Mouse (Mus musculus) heart, postnatal 10 days (tissue): ENCODE results near the gene Nav2. TPM values are rescaled to one million over a fixed set of nuclear protein-coding genes. Genes with fewer than 3 reads are reported as not detected.

Source experiments
- DNase-seq, 2 experiments: peaks; one replicate each; pipeline ENCODE4 v3.0.0; 2021
- intact Hi-C: fragments of 180-260 bp; cut with DNase I; formaldehyde crosslinking; loops from one replicate; pipeline ENCODE4 v1.15.1; 2025
- total RNA-seq, 2 experiments: library from RNA; stranded (reverse); gene quantifications; 2 replicates each; pipeline ENCODE4 v1.2.3; 2021

Nav2 gene
- 10 to 100 TPM; 79.7 to 82.1 TPM for total RNA-seq

DNA sequence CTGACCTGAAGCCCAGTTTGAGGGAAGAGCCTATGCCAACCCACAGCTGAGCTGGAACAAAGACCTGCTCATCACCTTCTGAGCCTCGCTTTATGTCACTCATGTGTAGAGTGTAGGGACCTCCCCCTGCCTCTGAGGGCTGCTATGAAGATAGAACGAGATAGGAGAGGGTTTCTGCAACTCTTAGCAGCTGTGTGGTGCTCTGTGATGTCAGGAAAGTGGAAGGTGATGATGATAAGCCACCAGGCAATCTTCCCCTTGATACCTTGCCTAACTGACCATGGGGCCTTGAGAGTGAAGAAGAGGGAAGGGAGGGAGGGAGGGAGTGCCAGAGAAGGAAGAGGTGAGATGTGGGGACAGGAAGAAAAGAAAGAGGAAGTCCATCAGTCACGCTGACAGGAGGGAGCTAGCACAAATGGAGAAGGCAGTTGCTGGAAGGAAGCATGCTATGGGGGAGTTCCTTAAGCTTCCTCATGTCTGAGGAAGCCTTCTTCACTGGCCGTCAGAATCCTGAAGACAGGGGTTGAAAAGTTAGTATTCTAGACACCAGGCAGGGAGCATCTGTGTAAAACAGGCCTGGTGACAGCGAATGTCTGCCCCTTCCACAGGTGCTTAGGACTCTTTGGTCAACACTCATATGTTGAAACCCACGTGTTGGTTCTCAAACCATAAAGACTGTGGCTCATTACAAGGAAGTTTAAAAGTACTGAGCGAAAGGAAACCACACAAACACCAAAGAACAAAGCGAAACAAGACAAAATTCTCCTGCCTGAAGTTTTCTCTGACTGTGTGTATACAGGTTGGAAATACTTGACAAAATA is at the start of gene Nav2:
TSS of gene Nav2 (plus strand) at position 196 of the 821 bp plus-strand sequence.
- intact Hi-C loops = no loop called here
- DNase-seq = no peak

DNA sequence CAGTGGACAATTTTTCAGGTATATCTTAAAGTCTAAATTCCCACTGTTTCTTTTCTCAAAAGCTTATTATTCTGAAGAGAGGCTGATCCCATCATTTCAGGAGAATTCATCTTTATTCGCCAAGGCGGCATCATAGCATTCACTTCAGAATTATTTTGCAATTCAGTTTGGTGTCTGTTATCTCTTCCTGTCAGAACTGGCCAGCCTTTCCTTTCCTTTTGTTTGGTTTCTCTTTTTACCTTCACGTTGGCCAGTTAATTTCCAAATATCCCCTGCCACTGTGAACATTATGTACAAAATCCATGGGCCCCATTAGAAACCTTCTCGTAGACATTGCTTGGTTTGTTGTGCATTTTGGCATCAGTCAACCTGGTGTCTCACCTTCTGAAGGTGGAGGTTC is 49.2 kb upstream of the Nav2 start:
- no peak for DNase-seq
- intact Hi-C loops = no loop called here

DNA sequence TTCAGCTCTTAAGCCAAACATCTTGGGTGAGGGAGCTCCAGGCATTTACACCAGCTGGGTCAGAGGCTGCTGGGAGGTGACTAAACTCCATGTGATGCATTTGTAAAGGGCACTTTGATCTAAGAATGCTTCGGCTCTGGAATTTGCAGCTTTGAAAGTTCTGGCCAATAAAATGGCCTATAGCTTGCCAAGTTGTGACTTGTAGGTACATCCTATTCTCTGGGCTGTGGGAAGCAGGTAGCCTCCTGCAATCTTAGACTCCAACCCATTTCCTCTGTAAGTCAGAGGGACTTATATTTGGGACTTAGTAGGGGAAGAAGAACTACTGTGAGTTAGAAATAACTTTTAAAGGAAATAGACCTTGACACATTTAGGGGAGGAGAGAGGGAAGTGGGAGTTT is 47.6 kb upstream of the Nav2 start:
- intact Hi-C loops = no loop called here
- DNase-seq = no peak

DNA sequence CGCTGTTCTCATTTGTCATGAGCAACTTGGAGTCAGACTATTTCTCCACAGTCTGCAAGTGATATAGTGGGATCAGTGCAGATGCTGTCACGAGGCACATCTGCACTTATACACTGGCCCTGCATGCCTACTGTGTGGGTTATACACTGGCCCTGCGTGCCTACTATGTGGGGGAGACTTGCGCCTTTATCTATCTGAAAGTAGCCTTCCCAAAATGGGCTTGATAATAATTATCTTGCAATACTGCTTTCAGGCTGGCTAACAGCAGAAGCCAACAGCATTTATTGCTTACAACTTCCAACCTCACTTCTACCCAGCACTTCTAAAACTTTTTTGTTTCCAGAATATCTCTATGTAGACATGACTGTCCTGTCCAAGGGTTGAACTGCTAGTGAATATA is 46.7 kb upstream of the Nav2 start:
- no peak for DNase-seq
- intact Hi-C loops = no loop called here

DNA sequence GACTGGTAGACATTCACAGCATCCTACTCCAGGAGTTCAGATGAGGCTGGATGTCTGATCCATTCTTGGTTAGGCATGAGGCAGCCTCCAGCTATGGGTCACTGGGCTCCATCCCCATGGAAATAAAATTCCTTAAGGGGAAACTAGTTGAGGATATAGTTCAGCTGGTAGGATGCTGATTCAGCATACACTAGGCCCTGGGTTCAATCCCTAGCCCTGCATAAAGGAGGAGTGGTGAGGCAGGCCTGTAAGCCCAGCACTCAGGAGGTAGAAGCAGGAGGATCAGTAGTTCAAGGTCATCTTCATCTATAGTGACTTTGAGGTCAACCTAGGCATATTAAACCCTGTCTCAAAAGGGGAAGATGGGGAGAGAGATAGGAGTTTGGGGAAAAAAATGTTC is 44.3 kb upstream of the Nav2 start:
- no peak for DNase-seq
- intact Hi-C loops = no loop called here

DNA sequence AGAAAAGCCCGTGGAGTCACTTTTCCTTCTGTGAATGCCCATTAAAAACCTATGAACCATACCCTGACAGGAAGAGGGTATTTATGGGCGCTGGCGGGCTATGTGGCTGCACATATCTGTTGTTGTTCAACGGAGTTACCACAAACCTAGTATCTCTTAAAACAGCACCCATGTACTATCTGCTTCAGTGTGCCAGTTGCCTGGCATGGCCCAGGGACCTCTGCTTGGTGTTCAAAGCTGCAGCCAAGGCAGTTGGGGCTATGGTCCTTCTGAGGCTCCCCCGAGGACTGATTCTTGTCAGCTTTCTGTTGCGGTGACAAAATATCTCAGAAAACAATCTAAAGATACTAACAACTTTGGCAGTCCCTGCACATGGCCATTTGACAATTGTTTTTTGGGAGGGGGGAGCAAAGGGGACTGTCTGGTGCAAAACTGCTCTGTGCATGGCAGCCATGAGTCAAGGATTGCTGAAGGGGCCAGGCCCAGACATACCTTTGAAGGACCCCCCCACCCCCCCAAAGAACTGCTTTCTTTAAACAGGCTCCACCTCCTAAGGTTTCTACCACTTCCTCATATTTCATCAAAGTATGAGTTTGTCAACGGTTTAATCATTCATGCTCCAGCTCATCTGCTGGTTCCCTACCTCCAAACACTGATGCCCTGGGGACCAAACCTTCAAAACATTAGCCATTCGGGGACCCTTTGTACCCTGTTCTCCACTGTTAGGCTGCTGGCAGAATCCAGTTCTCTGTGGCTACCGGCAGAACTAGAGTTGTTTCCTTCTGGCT is 43.7 kb upstream of the Nav2 start:
- intact Hi-C loops = no loop called here
- no peak for DNase-seq

DNA sequence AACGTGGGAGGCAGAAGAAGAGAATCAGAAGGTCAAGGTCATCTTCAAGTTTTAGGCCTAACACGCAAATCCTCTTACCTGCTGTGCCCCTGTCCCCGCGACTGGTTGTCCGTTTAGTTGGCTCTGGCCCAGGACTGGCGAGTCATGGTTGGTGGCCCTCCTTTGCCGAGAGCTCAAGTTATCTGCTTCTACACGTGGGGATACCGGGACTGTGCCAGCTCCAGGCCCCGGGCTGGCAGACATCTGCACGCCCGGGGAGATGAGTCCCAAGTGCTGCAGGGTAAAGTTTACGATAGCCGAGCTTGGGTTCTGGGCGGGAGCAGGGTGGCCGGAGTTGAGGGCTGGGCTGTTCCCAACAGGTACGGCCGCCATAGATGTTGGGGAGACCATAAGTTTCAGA is 40.9 kb upstream of the Nav2 start:
- intact Hi-C loops = no loop called here
- peak; percentile 45 to 47 for DNase-seq

DNA sequence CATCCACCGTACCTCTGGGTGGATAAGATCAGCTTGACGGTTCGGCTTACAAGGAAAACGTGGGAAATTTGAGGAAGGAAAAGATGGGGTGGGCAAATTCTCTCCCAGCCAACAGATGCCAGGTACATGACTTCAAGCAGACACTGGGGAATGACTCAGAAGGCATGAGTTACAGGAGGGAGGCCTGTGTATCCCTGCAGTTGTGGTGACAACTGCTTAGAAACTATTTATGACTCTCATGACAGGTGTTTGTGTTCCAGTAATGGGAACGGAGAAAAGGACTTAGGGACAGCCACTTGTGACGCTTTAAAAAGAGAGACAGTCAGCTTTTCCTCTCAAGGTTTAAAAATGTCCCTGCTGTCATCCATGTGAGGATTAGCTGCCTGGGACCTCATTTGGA is 38.4 kb upstream of the Nav2 start:
- DNase-seq = no peak
- intact Hi-C loops = no loop called here

DNA sequence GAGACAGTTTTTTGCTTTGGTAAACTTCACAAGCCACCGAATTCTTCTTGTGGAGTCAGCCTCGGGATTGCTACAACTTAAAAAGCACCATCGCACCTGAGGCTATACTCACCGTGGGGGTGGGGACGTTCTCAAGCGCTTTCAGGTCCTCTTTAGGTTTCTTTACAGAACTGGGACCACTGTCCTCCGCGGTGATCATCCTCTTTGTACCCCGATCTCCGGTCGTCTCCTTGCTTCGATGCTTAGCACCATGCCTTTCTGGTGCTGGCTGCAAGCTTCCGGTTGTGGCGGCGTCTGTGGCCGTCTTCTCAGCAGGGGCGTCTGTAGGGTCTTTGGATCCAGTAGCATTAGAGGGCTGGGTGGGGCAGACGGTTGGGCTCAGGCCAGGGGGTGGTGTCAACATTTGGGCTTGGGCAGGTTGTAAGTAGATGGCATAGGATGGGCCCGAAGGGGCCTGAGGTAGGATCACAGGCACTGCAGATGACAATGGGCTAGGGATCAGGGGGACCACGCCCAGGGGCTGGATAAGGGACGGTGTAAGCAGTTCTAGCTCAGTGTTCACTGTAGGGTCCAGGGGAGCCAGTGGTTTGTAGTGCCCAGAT is 37.8 kb upstream of the Nav2 start:
- intact Hi-C loops = no loop called here
- DNase-seq = no peak

DNA sequence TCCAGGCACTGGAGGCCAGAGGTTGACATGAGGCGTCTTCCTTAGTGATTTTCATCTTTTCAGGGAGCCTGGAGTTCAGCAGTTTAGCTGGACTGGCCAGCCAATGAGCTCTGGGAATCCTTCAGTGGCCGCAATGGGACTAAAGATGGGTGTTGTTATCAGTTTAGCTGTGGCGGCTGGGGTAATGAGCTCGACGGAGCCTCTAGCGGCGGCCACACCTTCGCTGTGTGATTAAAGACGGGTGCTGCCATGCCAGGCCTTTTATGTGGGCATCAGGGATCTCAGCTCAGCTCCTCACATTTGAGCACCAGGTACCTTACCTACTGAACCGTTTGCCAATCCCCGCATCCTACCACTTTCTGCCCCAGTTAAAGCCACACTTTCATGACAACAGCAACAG is 37.2 kb upstream of the Nav2 start:
- no peak for DNase-seq
- intact Hi-C loops = no loop called here

DNA sequence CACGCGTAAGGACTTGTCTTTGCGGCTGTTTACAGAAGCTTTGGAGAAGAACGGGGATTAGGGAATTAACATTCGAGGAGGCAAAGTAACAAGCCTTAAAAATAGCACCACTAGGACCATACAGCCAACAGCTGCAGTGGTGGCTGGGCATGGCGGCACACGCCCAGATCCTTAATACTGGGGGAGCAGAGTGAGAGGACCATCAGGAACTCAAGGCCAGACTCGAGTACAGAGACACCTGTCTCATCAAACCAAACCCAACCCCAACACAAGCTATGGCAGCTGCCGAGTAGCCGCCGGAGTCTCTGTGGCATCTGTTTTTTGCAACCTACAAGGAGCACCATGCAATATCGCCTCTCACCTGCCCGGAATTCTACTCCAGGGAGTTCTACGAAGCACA is 33.4 kb upstream of the Nav2 start:
- intact Hi-C loops = loop anchor here (5.0 kb wide), 2 partner anchors 33 to 48 kb away; no protein-coding TSS in a partner anchor
- DNase-seq = no peak

DNA sequence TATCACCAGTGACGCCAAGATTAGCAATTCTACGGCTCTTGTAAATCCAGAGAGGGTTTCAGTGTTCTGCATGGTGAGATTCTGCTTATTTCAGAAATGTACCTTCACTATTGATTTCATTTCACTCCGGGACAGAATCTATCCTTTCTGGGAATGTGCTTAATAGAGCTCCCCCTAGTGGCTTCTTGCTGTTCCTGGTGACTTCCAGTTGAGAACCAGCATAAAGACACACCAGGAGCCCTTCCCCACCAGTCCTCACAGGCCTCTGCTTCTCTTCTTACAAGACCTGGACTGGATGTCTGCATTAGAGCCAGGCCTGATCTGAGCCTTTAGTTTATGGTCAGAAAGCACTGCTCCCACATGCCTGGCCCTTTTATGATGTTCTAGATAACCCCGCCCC is 32.0 kb upstream of the Nav2 start:
- intact Hi-C loops = loop anchor here (2.0 to 5.0 kb wide), 3 partner anchors 34 to 126 kb away; no protein-coding TSS in a partner anchor
- peak; percentile 69 to 80 for DNase-seq

DNA sequence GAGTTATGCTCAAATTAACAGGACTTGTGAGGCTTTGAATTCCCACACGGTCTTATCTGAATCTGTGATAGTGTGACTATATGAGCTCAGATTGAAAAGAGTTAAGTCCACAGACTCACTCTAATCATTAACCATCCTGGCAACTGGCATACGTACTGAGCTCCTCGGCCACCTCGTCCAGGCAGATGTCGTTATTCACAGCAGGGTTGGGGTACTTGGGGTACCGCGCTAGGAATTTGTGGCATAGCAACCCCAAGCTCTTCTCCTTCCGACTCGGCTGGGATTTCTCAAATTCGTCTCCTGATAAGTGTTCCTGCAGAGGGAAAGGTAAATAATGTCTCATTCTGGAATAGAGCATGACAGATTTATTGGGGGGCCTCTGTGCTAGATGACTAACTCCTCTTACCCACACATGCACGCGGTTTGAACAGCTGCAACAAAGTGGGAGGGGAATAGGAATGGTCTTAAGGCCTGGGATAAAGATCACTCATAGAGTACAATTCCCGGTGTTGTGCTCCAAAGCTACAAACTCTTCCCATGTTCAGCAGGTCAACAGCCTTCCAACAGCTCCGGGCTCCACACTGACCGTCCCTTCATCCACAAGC is 30.6 kb upstream of the Nav2 start:
- DNase-seq = no peak
- intact Hi-C loops = loop anchor here (2.0 to 5.0 kb wide), 4 partner anchors 36 to 127 kb away; no protein-coding TSS in a partner anchor

DNA sequence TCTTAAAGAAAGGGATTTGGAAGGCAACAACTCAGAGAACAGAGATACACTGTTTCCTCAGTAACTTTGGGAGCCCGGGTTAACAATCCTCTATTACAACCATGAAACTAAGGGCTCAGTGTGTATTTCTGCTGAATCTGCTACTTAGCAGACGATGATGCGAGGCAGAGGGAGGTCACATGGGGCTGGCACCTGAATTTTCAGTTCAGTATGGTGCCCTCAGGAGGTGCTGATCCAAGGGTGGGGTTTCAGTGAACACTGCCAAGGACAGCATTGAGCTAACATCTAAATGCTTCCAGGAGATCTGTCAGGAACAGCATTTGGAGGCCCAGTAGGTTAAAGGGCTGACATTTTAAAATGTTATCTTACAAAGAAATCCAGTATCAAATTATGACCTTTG is 28.9 kb upstream of the Nav2 start:
- intact Hi-C loops = loop anchor here (2.0 to 5.0 kb wide), 3 partner anchors 37 to 67 kb away; no protein-coding TSS in a partner anchor
- DNase-seq = no peak

DNA sequence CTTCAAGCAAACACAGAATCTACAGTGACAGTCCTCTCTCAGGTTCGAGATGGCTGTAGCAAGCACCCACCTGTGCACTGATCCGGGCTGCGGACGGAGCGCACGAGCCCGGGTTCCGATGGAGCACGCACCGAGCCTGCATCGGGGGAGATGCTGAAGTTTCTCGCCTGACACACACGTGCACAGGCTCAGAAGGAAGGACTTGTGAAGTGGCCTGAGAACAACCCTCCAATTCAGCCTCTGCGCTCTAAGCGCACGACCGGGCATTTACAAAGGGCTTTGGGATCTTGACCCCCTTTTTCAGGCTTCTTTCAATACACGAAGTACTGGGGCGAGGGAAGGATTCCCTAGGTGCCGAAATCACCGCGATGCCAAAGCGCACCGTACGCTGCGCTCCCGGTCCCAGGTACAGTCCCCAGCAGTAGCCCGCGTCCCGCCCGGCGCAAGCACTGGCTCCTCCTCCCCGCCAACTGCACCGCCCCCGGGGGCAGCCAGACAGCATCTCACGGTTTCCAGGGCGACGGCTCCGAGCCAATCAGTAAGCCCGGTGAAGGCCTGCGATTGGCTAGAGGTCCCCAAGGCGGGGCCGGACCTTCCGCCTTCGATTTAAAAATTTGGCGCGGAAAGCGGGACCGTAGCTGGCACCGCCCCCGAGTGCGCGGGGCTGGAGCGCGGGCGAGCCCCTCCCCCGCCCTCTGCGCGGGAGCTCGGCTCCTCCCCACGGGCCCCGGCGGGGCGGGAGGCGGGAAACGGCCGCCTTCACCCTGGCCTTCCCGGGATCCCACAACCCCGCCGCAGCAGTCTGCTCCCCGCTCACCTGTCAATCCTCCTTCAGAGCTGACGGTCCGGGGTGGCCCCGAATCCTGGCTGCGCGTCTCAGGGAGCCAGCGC is 27.7 kb upstream of the Nav2 start:
- peak; percentile 98 for DNase-seq
- intact Hi-C loops = no loop called here

DNA sequence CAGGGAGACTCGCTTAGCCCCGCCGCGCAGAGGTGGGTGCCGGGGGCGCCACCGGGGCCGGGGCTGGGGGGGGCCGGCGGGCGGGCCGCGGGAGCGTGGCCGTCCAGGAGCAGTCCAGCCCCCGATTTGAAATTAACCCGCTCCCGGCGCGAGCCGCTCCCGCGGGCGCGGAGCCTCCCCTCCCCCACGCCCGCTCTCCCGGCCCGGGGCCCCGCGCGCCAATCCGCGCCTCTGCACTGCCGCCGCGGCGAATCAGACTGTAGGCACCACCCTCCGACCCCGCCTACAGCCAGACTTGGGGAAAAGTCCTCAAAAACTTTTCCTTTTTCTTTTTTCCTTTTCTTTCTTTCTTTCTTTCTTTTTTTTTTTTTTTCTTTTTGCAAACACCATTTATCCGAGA is 27.0 kb upstream of the Nav2 start, which contains the start of gene E2f8:
TSS of gene E2f8 (minus strand) at position 111 of the 400 bp plus-strand sequence.
- DNase-seq = peak; percentile 86
- intact Hi-C loops = no loop called here

DNA sequence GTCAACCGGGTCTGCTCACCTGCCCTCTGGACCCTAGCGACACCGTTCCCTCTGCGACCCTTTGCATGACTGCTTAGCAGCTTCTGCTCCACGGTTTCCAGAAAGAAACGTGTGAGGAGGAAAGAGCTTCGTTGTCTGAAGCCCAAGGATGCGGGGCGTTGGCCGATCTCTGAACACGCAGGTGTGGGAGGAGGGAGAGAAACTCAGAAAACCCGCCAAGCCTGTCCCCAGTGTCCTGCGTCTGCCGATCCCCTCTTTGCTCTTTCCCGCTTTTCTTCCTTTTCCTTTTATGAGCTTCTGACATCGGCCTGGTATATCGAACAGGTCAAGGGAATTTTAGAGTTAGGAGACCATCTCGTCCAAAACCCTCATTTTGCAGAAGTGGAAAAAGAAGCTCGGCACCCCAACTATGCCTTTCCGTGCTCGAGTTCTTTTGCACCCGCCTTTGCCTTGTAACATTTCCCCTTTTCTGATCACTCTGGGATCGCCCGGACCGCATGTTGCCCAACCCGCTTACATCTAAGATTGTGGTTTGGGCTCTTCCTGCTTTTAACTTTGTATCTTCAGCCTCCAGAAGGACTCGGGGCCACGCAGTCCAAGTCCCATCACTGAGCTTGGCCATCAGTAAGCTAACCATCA is 26.4 kb upstream of the Nav2 start:
- intact Hi-C loops = no loop called here
- DNase-seq = no peak

DNA sequence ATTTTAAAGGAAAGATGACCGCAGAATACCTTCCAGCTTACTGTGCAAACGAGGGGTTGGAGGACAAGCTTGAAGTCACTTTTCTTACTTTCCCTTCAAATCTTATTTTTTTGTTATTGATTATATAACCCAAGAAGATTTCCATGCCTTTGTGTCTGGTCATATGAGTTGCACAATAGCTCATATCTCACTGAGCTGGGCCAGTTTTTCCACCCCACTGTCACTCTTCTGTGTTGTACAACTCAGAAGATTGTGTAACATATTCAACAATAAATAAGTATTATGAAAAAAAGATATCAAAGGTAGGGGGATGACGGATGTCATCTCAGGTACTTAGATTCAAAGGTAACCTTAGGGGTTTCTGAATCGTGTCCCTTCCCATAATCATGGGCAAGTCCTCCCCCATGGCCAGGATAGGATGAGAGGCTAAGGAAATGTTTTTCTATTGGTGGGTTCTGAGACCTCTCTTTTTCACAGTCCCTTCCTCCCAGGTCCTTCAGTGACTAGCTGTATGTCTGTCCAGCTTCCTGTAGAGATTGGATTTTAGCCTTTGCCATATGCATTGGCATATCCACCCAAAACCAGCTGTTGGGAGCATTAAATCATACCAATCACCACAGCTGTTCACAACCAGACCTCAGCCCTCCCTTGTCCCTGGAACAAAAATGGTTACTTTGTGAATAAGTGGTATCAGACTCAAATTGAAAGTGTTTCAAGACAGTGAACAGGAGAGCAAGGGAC is 24.8 kb upstream of the Nav2 start:
- no peak for DNase-seq
- intact Hi-C loops = loop anchor here (2.0 kb wide), 1 partner anchor 237 kb away; no protein-coding TSS in a partner anchor

DNA sequence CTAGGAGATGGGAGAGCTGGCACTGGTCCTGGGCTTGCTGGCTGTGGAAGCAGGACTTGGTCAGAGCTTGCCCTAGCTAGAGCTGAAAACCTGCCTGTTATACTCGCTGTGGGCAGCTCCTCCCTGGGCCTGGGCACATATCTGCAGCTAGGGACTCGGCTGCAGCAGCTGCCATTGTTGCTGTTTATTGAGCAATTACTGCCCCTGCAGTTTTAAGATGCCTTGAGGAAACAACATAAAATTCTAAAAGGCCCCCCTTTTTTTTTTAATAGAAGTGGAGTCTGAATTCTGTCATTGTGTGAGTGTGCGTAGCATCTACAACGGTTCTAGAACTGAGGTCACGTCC is 24.3 kb upstream of the Nav2 start:
- intact Hi-C loops = loop anchor here (2.0 kb wide), 1 partner anchor 237 kb away; no protein-coding TSS in a partner anchor
- no peak for DNase-seq
